ENCODE assay signal across 17 mouse cellular contexts in the genomic region with DNA sequence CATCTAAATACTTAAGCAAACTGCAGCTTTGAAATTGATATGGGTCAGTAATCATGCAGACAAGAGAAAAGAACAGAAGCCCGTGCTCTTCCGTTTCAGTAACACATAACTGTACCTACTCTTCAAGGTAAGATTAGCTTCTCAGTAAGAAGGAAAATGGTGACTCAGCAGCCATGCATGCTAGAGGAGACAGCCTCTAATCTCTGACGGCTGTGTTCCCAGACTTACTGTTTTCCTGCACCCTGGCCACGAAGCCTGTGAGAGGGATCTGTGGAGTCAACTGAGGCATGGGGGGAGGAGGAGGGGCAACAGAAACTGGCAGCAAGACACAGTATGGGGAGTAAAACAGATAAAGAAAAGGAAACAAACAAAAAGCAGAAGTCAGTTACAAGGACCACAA. TPM values are rescaled to one million over a fixed set of nuclear protein-coding genes. Genes with fewer than 3 reads are reported as not detected.
DNase-seq lines count a peak whose midpoint lies in the region; ATAC-seq lines count a peak whose summit lies in the region.
"Had no signal": no experiment of that assay in that cellular context is flagged by ENCODE, and none has a peak within 500 bp of the region (broad histone marks: within the 10 kb centered on the region; RNA-seq: fewer than 3 reads in every experiment).

No protein-coding gene starts in this region.

- WGBS in heart, embryonic 11.5 days (ENCODE audit: insufficient replicate concordance) = 17% methylated on average over 4 of the region's 4 CpGs

- H3K4me3 ChIP-seq in heart, embryonic 11.5 days (ENCODE audit: low read depth, low read length) = no peak overlapping the region
- H3K4me3 ChIP-seq: embryonic facial prominence, embryonic 15.5 days; forebrain, embryonic 10.5 days; gastrocnemius, adult 2 months; limb, embryonic 15.5 days; neural tube, embryonic 12.5 days had no signal

- DNase-seq in heart, adult 9 months (ENCODE audit: low spot score in 2 of 2) = no peak
- DNase-seq in A20 (ENCODE audit: low read depth, low spot score) = peak; percentile 77
- DNase-seq in c-Kit-positive CD71-negative TER-119-negative erythroid progenitor cells, embryonic 14.5 days (ENCODE audit: low read depth) = peak; percentile 12
- no peak for DNase-seq in cerebellum, adult 8-10 months
- DNase-seq in spleen, postnatal 36 days (ENCODE audit: low spot score in 2 of 2) = no peak
- DNase-seq: cerebellum, adult 2 months; gastrocnemius, adult 2 months; heart, adult 11 months; kidney, adult 8-10 months; layer of hippocampus, postnatal 36 days; thymus, postnatal 36 days had no signal

- ATAC-seq in heart, embryonic 11.5 days (replicated peaks; ENCODE audit: insufficient number of reproducible peaks, low FRiP score, low TSS enrichment) = no peak
- peak; percentile 63 for ATAC-seq in megakaryocyte-erythroid progenitor cell, adult 5-6 weeks (replicated peaks; ENCODE audit: low FRiP score, low TSS enrichment, poor library complexity, severe bottlenecking)

- no peak overlapping the region for H3K4me2 ChIP-seq in heart, embryonic 11.5 days
- H3K4me2 ChIP-seq: embryonic facial prominence, embryonic 15.5 days; limb, embryonic 15.5 days; neural tube, embryonic 12.5 days had no signal

- no peaks in the 10 kb centered on the region for H3K36me3 ChIP-seq in heart, embryonic 11.5 days (ENCODE audit: control insufficient read depth, insufficient read depth, low read length)

- H3K9ac ChIP-seq in heart, embryonic 11.5 days (ENCODE audit: low read depth, low read length) = no peak overlapping the region
- H3K9ac ChIP-seq: embryonic facial prominence, embryonic 15.5 days; limb, embryonic 15.5 days; neural tube, embryonic 12.5 days had no signal

- H3K4me1 ChIP-seq in heart, embryonic 11.5 days (ENCODE audit: control insufficient read depth, insufficient read depth, low read length) = peaks cover 4% of the 10 kb centered on the region
- H3K4me1 ChIP-seq: embryonic facial prominence, embryonic 15.5 days; forebrain, embryonic 10.5 days; limb, embryonic 15.5 days; neural tube, embryonic 12.5 days had no signal

- H3K27me3 ChIP-seq in heart, embryonic 11.5 days (ENCODE audit: control insufficient read depth, insufficient read depth, low read length) = no peaks in the 10 kb centered on the region
- H3K27me3 ChIP-seq: embryonic facial prominence, embryonic 15.5 days; limb, embryonic 15.5 days; neural tube, embryonic 12.5 days had no signal

- H3K9me3 ChIP-seq in heart, embryonic 11.5 days (replicated peaks; ENCODE audit: control insufficient read depth, low read length) = no peaks in the 10 kb centered on the region
- H3K9me3 ChIP-seq: embryonic facial prominence, embryonic 15.5 days; forebrain, embryonic 10.5 days; limb, embryonic 15.5 days; neural tube, embryonic 12.5 days had no signal

- H3K27ac ChIP-seq in heart, embryonic 11.5 days (ENCODE audit: low read depth, low read length) = 0 out of 2 replicates have a peak overlapping the region, but pooled peaks have one; percentile 35
- H3K27ac ChIP-seq: embryonic facial prominence, embryonic 15.5 days; forebrain, embryonic 10.5 days; gastrocnemius, adult 2 months; limb, embryonic 15.5 days; neural tube, embryonic 12.5 days had no signal

RNA-seq across cellular contexts. Expression of a gene that starts 54.6 kb away (rescaled TPM):
- polyA plus RNA-seq in heart, embryonic 11.5 days (2014; fragmentation: Nextera tagmentation; extraction: Ambion mirVana) = 32.1 and 35.6 TPM in 2 replicates
- total RNA-seq in megakaryocyte-erythroid progenitor cell, adult 5-6 weeks (2014; fragmentation: Nextera tagmentation) = 38.8 and 51.6 TPM in 2 replicates
- total RNA-seq in megakaryocyte-erythroid progenitor cell, adult 5-6 weeks (2017) = 25.8 and 29.5 TPM in 2 replicates

Comparison
In these comparisons a context has a peak if more than half of its experiments do, and no peak if none do; other contexts are left out.
1. DNase-seq: peak in A20 (single experiment) and c-Kit-positive CD71-negative TER-119-negative erythroid progenitor cells, embryonic 14.5 days (single experiment); none in heart, adult 9 months (0 of 2), cerebellum, adult 8-10 months (single experiment) and spleen, postnatal 36 days (0 of 2).